Mouse (Mus musculus) cerebellum, adult 9-10 months (tissue): Measurements from ENCODE around the gene Slc3a2.

Source experiments
- DNase-seq: peaks from one replicate; pipeline ENCODE4 v3.0.0; 2022

Gene Slc3a2

GRCm38 (mm10) chr19:8706930-8707329 is 16.2 kb downstream of the Slc3a2 start:
- no peak for DNase-seq

- no peak for DNase-seq
These were observed 17.0 kb downstream of the Slc3a2 start for GRCm38 (mm10) chr19:8706132-8706667.

GRCm38 (mm10) chr19:8705026-8705708 is 18.0 kb downstream of the Slc3a2 start:
- no peak for DNase-seq

DNA sequence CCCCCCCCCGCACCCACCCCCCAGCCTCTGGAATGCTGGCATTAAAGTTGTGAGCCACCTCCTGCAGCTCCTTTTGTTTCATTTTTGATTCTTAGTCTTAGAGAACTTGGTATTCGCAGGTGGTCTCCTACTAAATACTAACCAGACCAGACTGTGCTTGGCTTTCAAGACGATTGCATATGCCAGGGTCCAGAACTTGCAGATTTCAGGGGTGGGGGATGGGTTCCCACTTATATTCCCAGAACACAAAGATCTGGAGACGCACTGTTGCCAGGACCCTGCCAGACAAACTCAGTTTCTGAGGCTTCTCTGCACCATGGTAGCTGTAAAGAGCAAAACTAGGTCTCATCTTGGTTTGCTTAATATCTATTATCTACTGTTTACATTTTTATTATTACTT is 19.6 kb downstream of the Slc3a2 start:
- no peak for DNase-seq

- DNase-seq, result no peak
These were observed 20.7 kb downstream of the Slc3a2 start for GRCm38 (mm10) chr19:8702458-8702857.

- no peak for DNase-seq
These were observed 23.5 kb downstream of the Slc3a2 start for GRCm38 (mm10) chr19:8699652-8700051.

DNA sequence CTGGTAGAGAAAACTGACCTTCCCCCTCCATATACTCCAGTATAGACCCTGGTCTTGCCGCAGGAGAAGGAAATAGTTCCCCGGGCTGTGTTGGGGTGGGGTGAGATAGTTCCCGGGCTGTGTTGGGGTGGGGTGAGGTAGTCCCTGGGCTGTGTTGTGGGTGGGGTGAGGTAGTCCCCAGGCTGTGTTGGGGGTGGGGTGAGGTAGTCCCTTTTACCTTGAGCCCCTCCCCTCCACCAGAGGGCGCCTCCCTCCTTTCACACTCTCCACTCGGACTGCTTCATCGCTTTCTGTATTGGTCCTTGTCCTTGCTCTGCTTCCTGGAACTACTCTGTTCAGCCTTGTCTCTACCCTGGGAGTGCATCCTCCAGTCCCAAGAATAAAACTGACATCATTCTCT is 27.8 kb downstream of the Slc3a2 start:
- no peak for DNase-seq

- DNase-seq, result no peak
These were observed 30.4 kb downstream of the Slc3a2 start for GRCm38 (mm10) chr19:8692740-8693139.

DNA sequence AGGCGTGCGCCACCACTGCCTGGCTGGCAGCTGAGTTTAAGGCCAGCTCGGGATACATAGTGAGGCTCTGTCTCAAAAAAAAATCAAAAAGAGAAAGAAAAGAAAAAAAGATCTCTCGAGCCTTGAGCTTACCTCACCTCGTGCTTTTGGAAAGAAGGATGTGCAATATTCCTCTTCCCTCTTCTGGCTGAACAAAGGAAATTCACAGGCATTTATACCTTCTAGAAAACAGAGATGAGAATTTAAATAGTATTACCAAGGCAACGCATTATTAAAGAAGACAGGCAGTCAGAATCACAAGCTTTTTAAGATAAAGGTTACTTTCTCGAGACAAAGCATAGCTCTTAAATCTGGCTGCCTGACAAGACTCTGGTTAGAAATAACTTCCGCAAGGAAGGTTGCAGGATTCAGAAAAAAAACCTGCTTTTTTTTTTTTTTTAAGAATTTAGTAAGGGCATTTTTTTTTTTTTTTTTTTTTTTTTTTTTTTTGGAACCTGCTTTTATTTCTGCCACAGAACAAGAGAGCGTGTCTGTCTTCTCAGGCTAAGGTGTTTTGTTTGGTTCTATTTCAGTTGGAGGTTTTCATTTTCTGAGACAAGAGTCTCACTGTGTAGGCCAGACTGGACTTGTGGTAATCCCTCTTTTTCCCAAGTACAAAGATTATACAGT is 31.2 kb downstream of the Slc3a2 start:
- DNase-seq, result no peak

DNA sequence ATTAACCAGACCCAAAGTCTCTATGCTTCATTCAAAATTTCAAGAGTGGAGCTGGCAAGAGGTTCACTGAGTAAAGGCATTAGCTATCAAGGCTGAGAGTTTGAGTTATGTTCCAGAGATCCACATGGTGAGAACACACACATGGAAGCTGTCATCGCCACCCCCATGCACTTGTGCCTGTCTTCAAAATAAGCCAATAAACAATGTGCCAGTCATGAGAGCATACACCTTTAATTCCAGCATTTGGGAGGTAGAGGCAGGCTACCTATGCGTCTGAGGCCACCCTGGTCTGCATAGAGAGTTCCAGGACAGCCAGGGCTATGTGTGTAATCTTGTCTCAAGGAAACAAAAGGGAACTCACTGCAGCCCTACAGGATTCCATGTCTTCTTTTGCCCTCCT is 39.5 kb downstream of the Slc3a2 start:
- no peak for DNase-seq

DNA sequence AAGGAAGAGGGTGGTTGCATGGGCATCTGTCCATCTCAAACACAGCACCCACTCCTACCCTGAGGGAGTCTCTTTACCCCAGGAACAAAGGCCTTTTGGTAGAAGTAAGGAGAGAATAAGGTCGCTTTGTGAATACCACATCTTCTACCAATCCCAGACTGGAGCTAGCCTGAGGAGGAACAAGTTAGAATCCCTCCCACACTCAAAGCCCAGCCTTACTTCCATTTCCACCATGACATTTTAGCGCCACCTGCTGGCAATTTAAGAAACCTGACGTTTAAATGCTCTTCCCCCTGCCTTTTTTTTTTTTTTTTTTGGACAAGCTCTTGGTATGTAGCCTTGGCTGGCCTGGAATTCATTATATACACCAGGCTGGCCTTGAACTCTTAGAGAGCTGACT is 40.2 kb downstream of the Slc3a2 start:
- peak; percentile 29 for DNase-seq

DNA sequence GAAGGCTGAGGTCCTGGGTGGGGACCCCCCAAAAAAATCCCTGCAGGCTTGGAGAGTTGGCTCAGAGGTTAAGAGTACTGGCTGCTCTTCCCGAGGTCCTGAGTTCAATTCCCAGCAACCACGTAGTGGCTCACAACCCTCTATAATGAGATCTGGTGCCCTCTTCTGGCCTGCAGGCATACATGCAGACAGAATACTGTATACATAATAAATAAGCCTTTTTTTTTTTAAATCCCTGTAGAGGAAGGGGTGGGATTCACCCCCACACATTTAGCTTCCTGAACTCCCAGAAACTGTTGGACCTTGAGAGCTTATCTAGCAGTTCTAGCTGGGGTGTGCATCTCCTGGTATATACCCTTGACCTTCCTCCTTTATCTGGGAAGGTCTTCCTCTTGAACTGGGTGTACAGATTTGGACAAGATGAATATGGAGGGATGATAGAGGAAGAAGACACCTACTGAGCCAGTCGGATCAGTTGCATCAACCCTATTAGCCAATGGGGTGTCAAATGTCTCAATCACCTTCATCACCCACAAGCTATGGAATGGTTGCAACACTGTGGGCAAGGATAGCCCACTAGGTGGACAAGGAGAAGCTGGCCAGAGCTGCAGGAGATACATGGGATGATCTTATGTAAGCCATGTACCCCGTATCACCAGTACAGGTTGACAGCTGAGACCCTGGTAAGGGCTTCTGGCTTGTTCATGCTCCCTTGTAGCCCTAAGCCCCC is 41.4 kb downstream of the Slc3a2 start:
- DNase-seq, result no peak

- DNase-seq, result no peak
These were observed 44.0 kb downstream of the Slc3a2 start for GRCm38 (mm10) chr19:8679031-8679779.

GRCm38 (mm10) chr19:8673336-8674063 is 49.7 kb downstream of the Slc3a2 start:
- DNase-seq, result no peak

GRCm38 (mm10) chr19:8672859-8673258 is 50.3 kb downstream of the Slc3a2 start:
- no peak for DNase-seq

GRCm38 (mm10) chr19:8665746-8666145 is 57.4 kb downstream of the Slc3a2 start:
- no peak for DNase-seq

DNA sequence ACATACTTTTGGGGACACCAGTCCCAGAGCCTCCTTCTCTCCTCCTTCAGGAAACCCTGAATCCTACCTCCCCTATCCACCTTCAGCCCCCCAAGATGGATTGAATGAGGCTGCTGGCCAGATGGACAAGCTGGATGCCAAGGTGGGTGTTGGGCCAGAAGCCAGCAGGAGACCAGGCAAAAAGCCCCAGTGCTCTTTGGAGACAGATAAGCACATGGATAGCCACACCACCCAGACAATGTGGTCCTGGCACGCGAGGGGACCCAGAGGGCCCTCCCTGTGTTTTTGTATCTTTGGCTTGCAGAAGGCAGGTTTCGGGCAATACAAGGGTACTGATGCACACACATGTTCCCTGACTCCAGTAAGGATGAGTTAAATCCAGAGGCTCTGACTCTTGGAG is 58.3 kb downstream of the Slc3a2 start:
- no peak for DNase-seq

GRCm38 (mm10) chr19:8663911-8664421 is 59.2 kb downstream of the Slc3a2 start:
- no peak for DNase-seq

DNA sequence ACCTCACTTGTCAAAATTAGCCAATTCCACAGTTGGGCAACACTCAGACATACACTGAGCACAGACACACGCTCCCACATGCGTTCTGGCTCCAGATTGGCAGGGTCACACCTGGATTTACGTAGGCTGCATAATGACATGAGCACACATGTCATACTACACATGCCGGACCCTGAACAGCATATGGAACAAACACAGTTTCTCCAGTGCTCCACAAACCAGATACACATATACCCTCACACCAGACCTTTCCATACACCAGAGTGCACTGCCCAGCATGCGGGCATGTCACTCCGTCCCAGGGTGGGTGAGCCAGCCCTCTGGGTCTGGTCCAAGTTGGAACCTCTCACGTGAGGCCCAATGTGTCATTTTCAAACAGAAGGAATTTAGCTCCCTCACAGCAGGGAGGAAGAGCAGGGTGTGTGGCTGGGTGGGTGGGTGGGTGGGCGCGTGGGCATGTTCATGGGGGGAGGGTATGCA is 59.8 kb downstream of the Slc3a2 start, which contains the start of gene Chrm1:
Gene Chrm1 (plus strand): TSS at position 430 of the 480 bp plus-strand sequence.
- DNase-seq, result no peak

DNA sequence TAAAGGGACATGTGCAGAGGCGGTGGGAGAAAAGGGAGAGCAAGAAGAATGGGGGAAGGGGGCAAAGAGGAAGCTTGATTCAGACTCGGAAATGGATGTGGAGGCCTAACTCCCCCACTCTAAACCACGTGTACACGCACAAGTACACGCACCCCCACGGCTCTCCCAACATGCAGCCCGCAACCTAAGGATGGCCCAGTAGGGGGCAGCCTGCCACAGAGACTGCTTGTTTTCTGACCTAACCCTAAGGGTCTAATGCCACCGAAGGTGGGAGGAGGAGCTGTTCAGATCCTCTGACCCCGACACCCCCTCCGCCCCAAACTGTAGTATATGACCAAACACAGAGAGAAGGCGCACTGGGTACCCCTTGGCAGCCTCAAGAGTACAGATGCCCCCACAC is 60.8 kb downstream of the Slc3a2 start:
- DNase-seq, result peak; percentile 11

DNA sequence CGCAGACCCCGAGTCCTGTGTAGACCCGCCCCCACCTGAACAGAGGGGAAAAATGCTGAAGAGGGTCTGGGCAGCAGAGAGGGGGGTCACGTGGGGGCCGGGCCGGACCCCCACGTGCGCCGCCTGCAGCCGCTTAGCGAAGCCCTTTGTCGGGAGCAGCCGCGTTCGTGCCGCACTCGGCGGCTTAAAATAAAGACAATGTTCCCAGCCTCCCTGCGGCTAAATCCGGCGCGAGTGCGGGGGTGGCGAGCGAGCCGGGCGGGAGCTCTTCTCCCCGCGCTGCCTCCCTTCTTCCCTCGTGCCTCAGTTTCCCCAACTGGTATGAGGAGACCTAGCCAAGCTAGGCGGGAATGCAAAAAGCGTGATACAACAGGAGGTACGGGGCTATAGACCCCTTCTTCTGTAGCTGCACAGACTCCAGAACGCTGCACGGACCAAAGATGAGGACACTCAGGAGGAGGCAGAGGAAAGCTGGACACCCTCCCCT is 61.3 kb downstream of the Slc3a2 start:
- no peak for DNase-seq
